Mouse (Mus musculus) natural killer cell, adult 2 months (primary cell): ENCODE data around the gene Celf1.
A peak's percentile ranks its signal among the peaks of the same experiment; 100 is the strongest.
"Not testable (repeated sequence)": the region's sequence is repeated elsewhere in the genome, so short reads cannot be mapped to it uniquely, and the experiment has no call there.

Experiments
- DNase-seq, 2 experiments: peaks; one replicate each; pipeline ENCODE4 v3.0.0; 2022; ENCODE audit warnings: low spot score in 2 of 2

The Celf1 gene

GRCm38 (mm10) chr2:90940233-90941229 is at the start of gene Celf1:
TSS of gene Celf1 (plus strand) at chr2:90940382.
- DNase-seq: peak; percentile 70 to 83

DNA sequence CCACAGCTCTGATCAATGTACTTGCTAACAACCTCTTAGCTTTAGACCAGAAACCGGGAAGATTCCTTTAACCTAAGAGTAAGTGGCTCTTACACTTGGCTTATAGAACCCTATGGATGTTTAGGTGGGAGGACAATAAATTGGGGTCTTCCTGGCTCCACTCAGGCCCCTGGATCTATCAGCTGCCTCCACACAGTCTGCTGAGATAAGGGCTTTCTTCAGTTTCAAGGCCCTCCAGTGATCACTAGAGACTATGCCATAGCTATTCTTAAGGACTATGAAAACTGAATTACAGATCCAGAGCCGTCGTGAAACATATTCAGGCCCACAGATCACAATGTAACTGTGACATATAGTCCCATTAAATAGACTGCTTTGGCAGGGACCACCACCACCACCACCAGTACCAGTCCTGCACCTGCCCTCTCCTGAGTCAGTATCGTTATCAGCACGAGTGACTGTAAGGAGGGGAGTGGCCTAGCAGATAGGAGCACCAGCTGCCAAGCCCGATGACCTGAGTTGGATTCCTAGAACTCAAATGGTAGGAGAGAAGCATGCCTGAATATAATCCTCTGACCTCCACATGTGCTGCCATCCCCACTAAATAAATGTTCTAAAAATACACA is 46.4 kb upstream of the Celf1 start:
- no peak for DNase-seq

- DNase-seq: not testable (repeated sequence)
These were observed 45.9 kb upstream of the Celf1 start for GRCm38 (mm10) chr2:90894299-90894677.

GRCm38 (mm10) chr2:90903398-90903797 is 36.8 kb upstream of the Celf1 start:
- DNase-seq: no peak

- DNase-seq: peak; percentile 82 to 87
These were observed 35.9 kb upstream of the Celf1 start, which contains the start of the genes Kbtbd4 and Ndufs3 for GRCm38 (mm10) chr2:90904076-90904855. TSS of gene Kbtbd4 (plus strand) at chr2:90904740. TSS of gene Ndufs3 (minus strand) at chr2:90904827.

DNA sequence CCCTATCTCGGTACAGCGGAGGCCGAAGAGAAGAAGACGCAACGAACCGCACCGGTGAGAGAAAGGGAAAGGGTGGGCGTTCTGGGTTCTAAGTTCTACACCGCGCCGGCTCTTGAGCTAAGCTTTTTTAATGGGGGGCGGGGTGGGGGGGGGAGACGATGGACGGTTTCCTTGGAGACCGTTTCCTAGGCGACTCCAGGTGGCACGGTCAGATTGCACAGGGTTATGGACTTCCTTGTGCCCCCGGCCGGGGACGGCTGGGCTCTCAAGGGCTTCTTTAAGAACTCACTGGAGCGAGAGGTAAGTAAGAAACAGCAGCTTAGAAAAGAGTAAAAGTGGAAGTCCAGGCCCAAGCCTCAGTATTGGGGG is 35.3 kb upstream of the Celf1 start:
- no peak for DNase-seq

DNA sequence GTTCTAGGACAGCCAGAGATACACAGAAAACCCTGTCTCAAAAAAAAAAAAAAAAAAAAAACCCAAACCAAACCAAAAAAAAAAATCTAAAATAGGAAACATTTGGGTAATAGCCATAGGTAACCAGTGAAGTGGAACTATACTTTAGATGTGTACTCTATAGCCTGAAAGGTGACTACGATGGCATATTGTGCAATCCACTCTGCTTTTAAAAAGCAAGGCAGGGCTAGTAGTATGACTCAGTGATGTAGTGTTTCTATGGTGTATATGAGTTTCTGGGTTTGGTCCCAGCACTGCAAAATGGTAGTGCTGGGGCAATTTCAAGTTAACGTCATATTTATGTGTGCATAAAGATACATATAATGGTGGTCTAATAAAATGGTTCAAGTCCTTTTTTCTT is 33.5 kb upstream of the Celf1 start:
- no peak for DNase-seq

DNA sequence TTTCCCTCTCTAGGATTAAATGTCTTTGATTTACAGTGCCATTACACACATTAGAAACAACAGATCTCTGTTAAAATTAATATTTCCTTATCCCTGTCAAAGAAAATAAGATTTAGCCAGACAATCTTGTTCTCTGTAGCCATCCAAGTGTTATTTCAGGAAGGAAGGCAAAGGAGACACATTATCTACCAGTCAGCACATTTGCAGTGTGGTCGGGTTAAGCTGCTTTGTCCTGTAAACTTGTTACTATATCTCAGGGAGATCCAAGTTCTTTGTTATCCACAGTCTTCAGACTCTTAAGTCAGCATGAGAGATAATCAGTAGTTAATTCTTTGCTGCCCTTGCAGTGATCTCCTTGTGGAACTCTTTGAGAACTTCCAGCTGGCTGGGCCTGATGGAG is 29.3 kb upstream of the Celf1 start:
- DNase-seq: no peak

DNA sequence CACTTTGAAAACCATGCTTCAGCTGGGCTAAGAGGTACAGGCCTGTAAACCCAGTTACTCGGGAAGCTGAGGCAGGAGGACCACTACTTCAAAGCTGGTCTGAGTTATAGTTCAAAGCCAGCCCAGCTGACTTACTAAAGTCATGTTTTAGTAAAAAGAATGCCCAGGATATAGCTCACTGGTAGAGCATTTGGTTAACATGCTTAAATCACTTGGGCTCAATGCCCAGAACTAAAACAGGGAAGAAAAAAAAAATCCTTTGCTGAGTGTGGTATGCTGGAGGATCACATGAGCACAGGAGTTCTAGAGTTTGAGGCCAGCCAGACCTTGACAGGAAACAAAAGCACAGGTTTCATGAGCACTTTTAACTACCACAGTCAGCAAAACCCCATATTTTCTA is 28.5 kb upstream of the Celf1 start:
- DNase-seq: no peak

DNA sequence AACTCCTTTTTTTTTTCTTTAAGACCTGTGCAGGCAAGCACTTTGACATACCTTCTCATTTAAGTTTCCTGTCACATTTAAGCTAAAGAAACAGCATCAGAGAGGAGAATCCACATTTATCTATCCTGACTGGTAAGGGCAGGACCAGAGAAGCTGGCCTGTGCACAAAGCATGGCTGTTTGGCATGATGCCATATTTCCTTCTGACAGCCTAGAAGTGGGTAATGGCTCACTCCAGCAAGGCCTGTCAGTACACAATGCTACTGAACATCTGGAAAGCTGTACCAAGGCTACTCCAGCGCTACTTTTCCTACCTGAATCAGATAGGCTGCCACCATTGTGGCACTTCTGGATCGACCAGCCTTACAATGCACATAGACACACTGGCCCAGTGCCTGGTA is 26.5 kb upstream of the Celf1 start:
- no peak for DNase-seq

GRCm38 (mm10) chr2:90915516-90915915 is 24.7 kb upstream of the Celf1 start:
- DNase-seq: no peak

DNA sequence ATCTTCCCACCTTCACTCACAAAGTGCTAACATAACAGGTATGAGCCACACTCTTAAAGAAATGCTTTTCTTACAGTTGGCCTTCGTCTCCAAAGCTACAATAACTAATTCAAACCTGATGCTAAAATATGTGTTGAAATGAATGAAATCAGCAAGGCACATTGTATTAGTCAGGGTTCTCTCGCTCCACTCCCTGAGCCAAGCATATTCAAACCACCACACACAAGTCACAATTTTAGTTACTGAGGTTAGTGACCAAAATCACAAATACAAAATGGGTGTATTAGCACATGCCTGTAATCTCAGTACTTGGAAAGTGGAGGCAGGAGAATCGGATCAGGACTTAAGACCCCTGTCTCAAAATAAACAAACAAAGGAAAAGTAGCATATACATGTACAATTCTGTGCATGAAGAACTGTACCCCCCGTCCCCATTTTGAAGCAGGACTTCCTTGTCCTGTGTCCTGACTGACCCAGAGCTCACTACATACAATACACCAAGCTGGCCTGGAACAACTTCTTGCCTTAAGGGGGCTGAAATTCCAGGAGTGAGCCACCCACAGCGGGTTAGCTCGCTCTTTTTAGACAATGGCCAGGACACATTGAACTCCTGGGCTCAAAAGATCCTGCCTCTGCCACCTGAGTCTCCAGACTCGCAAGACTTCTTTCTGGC is 23.5 kb upstream of the Celf1 start:
- no peak for DNase-seq

- DNase-seq: peak; percentile 44 to 58
These were observed 22.8 kb upstream of the Celf1 start for GRCm38 (mm10) chr2:90917233-90917998.

DNA sequence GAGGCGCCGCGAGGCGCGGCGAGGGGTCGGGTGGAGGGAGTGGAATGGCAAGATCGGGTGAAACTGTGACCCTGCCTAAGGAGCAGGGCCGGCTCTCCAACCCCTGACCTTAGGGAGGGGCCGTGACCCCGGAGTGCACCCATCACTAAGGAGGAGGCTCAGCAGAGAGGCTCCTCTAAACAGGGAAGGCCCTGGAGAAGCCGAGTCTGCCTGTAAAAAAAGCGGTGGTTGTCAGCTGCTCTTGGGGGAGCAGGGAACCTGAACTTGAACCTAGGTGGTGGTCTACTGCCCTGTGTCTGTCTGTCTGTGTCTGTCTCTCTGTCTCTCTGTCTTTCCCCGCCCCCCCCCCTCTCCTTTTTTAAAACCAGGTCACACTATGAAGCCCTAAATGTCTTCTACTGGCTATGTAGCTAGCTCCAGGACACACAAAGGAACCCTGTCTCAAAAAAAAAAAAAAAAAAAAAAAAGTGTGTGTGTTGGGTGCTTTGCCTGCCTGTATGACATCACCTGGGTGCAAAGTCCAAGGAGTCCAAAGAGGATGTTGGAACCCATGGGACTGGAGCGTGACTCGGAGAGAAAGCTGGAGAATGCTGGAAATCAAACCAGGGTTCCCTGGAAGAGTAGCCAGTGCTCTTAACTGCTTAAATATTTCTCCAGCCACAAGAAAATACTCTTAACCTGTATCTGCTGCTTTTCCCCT is 22.0 kb upstream of the Celf1 start:
- DNase-seq: no peak

GRCm38 (mm10) chr2:90921178-90921577 is 19.0 kb upstream of the Celf1 start:
- DNase-seq: no peak

GRCm38 (mm10) chr2:90922636-90923035 is 17.5 kb upstream of the Celf1 start:
- no peak for DNase-seq

- no peak for DNase-seq
These were observed 11.6 kb upstream of the Celf1 start for GRCm38 (mm10) chr2:90928566-90928965.

GRCm38 (mm10) chr2:90931829-90932228 is 8.4 kb upstream of the Celf1 start:
- no peak for DNase-seq

DNA sequence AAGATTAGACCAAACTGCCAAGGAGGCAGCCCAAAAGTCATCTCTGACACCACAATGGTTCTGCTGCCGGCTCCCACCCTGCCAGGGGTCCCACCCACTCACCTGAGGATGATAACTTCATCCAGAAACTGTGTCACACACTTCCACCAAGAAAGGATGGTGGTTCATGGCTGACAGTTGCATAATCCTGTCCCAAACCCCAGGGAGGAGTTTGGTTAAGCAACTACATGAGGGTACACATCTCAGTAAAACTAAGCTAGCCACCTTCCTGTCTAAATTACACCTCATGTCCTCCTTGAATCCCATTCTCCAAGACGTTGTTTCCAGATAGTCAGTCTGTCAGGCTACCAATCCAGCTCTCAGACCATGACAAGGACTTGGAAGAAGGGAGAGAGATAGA is 7.9 kb upstream of the Celf1 start:
- no peak for DNase-seq

GRCm38 (mm10) chr2:90938362-90938761 is 1.8 kb upstream of the Celf1 start:
- no peak for DNase-seq
